Mouse (Mus musculus): ENCODE data around the gene Nip7. TPM values are rescaled to one million over a fixed set of nuclear protein-coding genes. Genes with fewer than 3 reads are reported as not detected.
"Not testable (repeated sequence)": the region's sequence is repeated elsewhere in the genome, so short reads cannot be mapped to it uniquely, and the experiment has no call there.

The Nip7 gene
- total RNA-seq, 2 experiments from 2014 or later: 47.5 to 54.1 TPM

DNA sequence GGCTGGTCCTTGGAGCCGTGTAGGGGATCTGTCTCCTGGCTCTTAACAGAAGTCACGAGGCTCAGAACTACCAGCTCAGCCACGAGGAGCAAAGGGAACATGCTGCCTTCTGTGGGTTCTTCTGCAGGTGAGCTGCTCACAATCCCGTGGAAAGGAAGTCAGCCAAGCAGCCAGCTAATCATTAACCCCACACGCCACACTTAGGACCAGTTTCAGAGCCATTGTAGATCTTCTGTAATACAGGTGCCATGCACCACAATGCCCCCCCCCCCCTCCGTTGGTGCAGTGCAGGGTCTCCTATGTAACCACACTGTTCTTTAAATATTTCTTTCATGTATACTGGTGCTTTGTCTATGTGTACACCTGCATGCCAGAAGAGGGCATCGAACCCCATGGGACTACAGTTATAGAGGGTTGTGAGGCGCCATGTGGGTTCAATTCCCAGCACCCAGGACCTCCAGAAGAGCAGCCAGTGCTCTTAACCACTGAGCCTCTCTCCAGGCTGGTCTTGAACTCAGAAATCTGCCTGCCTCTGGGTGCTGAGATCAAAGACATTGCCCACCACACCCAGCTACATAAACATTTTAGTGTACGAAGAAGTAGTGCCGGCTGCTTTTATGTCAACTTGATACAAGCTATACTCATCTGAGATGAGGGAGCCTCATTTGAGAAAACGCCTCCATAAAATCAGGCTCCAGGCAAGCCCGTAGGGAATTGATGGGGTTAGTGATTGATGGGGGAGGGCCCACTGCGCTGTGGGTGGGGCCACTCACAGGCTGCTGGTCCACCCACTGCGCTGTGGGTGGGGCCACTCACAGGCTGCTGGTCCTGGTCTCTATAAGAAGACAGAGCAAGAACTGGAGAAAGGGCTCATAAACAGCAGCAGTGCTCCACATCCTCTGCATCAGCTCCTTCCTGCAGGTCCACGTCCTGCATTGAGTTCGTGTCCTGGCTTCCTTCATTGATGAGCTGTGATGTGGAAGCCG is 9.1 kb downstream of the Nip7 start, which contains the start of gene Tmed6:
Gene Tmed6, minus strand, starts transcription at position 134 of the 986 bp plus-strand sequence.
- DNase-seq (ENCODE audit: low spot score in 2 of 2): no peak

GRCm38 (mm10) chr8:107073706-107074105 is 17.0 kb downstream of the Nip7 start:
- DNase-seq (ENCODE audit: low spot score in 2 of 2): no peak

GRCm38 (mm10) chr8:107074128-107074527 is 17.5 kb downstream of the Nip7 start:
- DNase-seq (ENCODE audit: low spot score in 2 of 2): no peak

DNA sequence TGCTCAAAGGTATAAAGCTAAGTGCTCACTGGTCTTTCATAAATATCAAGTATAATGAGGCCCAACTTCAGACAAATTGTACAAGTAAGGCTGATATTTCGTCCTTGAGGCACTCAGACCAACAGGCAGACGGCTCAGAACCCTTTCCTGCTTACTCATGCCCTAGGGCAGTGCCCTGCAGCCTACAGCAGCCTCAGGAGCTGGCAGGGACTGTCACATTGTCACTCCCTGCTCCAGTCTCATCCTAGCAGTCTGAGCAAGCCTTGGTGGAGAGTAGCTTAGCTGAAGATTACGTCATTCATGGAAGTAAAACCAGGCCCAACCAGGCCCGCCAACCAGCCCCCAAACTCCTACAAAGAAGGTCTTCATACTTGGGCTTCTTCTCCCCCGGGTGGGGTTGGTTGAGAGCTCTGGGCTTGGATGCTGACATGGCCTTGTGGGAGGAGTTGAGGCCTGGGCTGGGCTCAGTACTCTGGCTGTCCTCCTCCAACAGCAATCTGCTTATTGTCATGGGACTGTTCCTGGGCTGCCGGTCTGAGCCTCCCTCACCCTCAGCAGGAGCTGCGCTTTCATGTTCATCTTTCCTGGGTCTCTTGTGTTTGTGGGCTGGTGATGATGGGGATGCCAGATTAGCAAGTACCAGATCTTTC is 19.7 kb downstream of the Nip7 start:
- DNase-seq (ENCODE audit: low spot score in 2 of 2): no peak

DNA sequence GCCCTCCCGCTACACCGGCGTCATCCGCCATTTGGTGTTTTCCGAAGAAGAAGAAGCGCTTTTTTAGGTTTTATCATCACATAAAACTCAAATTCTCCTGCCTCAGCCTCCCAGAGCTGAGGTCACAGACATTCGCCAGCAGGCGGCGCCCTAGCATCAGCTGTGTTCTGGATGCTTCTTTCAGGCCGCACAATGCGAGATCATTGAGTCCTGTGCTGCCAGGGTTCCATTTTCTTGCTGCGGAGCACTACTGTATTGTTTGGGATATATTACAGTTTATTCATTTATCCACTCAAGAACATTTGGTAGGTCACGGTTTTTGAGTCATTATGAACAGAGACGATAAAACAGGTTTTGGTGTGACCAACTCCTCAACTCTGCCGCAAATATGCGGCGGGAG is 28.7 kb downstream of the Nip7 start:
- DNase-seq (ENCODE audit: low spot score in 2 of 2): no peak

DNA sequence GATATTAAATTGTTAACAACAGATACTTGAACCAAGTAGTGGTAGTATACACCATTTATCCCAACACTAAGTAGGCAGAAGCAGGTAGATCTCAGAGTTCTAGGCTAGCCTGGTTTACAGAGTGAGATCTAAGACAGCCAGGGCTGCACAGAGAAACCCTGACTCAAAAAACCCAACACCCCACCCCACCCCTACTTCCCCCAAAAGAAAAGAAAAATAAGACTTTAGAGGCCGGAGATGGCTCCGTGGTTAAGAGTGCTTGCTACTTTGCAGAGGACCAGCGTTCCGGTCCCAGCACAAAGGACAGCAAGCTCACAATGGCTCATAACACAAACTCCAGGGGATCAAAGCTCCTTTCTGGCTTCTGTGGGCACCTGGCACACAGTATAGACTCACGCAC is 29.3 kb downstream of the Nip7 start:
- DNase-seq (ENCODE audit: low spot score in 2 of 2): no peak

DNA sequence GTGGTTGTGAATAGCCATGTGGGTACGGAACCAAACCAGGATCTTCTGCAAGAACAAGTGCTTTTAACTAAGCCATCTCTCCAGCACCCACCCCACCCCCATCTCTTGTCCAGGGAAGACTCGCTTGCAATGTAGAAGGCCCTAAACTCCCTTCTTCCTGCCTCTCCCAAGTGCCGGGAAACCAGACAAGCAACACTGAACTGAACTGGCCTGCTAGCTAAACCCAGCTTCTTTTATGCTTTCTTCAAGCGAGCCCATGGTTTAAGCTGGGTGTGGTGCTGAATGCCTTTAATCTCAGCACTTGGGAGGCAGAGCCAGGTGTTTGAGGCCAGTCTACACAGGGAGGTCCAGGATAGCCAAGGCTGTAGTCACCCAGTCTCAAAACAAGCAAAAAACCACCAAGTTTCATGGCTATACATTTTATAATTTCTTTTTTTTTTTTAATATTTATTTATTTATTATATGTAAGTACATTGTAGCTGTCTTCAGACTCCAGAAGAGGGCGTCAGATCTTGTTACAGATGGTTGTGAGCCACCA is 31.9 kb downstream of the Nip7 start:
- DNase-seq (ENCODE audit: low spot score in 2 of 2): no peak

DNA sequence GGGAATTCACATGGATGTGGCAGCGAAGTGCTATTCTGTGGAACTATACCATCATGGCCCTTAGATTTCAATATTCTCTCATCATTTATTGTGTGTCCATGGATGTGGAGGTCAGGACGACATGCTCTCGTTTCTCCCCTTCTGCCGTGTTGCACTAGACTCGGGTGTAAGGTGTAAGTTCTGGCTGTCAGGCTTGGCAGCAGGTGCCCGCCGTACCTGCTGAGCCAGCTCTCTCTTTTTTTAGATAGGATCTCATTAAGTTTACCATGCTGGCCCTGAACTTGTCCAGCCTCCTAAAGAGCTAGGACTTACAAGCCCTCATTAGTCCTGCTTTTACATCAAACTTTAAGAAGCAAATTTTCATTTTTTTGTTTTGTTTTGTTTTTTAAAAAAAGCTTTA is 33.9 kb downstream of the Nip7 start:
- no peak for DNase-seq (ENCODE audit: low spot score in 2 of 2)

DNA sequence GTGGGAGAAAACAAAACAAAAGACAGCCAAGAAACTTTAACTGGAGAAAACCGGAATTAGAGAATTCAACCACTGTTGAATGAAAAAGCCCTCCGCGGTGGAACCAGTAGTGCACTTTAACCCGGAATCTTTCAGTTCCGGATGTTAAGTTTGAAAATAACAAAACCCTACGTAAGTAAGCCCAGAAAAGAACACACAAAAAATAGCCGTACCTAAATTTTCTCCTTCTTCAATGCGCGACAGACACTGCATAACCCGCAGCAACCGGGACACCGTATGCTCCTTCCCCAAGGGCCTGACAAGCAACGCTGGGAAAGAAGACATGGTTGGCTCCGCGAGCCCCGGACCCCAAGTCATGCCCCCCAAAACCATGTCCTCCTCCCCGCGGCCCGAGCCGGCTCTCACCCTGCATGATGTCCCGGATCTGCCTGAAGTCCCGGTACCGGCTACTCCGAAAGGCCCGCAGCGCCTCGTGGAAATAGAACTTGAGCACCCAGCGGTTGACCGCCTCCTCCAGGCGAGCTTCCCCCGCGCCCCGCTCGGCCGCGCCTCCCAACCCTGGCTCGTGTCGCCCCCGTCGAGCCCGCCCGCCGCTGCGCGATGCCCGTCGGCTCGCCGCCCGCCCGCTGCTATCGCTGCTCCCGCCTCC is 39.2 kb downstream of the Nip7 start:
- DNase-seq (ENCODE audit: low spot score in 2 of 2): no peak

GRCm38 (mm10) chr8:107096366-107097036 is 39.8 kb downstream of the Nip7 start, which contains the start of gene Terf2:
TSS of gene Terf2 (minus strand) at chr8:107096547.
- peak; percentile 87 to 88 for DNase-seq (ENCODE audit: low spot score in 2 of 2)

DNA sequence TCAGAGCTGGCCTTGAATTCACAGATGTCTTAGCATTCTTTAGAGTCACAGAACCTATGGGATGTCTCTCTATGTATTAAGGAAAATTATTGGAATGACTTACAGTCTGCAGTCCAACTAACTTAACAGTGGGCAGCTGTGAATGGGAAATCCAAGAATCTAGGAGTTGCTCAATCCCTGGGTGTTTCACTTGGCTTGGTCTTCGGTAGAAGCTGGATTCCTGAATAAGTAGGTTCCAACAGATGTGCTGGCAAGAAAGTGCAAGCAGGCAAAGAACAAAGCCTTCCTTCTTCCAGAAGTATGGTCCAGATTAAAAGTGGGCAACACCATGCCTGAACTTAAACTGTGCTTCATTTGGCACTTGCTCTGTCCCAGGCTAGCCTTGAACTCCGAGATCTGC is 44.0 kb downstream of the Nip7 start:
- no peak for DNase-seq (ENCODE audit: low spot score in 2 of 2)

GRCm38 (mm10) chr8:107104547-107104946 is 47.9 kb downstream of the Nip7 start:
- peak; percentile 85 to 87 for DNase-seq (ENCODE audit: low spot score in 2 of 2)

DNA sequence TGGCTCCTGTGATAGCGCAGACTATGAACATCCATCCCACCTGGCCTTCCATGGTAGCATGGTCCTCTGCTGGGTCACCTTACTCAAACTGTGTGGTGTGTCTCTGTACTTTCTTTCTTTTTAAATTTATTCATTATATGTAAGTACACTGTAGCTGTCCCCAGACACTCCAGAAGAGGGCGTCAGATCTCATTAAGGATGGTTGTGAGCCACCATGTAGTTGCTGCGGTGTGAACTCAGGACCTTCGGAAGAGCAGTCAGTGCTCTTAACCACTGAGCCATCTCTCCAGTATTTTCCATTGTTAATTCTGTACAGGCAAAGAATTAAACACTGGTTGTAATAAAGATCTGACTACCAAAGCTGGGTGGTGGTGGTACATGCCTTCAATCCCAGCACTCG is 51.4 kb downstream of the Nip7 start:
- not testable (repeated sequence) for DNase-seq (ENCODE audit: low spot score in 2 of 2)

- no peak for DNase-seq (ENCODE audit: low spot score in 2 of 2)
Observed at GRCm38 (mm10) chr8:107108978-107109720, 52.5 kb downstream of the Nip7 start.

DNA sequence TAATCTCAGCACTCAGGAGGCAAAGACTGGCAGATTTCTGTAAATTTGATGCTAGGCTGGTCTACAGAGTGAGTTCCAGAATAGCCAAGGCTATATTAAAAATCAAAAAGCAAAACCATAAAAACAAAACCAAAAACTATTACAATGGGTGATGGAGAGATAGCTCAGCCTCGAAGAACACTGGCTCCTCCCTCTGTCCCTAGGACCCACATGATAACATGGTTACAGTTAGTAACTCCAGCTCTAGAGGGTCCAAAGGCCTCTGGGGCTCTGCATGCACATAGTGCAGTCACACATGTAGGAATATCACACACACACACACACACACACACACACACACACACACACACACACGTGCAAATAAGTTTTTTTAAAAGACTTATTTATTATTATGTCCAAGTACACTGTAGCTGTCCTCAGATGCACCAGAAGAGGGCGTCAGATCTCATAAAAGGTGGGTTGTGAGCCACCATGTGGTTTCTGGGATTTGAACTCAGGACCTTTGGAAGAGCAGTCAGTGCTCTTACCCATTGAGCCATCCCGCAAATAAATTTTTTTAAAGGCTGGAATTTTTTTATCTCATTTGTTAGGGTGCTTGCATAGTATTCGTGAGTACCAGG is 53.2 kb downstream of the Nip7 start:
- no peak for DNase-seq (ENCODE audit: low spot score in 2 of 2)

All from adrenal gland, adult 18-20 months (tissue).